ENCODE assay signal across 14 mouse cellular contexts in the genomic region with DNA sequence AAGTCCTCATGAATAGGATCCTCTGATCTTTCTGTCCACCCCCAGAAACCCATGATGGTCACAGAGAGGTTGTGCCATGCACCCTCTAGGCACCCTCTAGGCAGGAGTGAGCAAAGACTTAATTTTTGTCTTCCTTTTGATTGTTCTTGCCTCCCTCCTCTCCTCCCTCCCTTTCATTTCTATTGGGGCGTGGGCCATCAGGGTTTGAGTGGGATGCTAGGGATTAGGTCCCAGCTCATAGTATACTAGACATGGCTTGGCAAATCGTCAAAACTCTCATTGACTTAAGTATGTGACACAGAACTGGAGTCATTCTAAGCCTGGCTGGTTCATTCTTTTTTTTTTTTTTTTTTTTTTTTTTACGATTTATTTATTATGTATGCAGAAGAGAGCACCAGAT.
DNase-seq lines count a peak whose midpoint lies in the region; ATAC-seq and TF ChIP-seq lines count a peak whose summit lies in the region.
"Had no signal": no experiment of that assay in that cellular context is flagged by ENCODE, and none has a peak within 500 bp of the region (broad histone marks: within the 10 kb centered on the region; RNA-seq: fewer than 3 reads in every experiment).

No protein-coding gene starts in this region.

- peak overlapping the region; percentile 89; the same call in 1 of the 2 replicates for H3K27ac ChIP-seq in gastrocnemius, adult 2 months
- H3K27ac ChIP-seq in forebrain, embryonic 15.5 days (replicated peaks): peak overlapping the region; percentile 87
- H3K27ac ChIP-seq in midbrain, embryonic 13.5 days: peak overlapping the region; percentile 92
- H3K27ac ChIP-seq: heart, adult 2 months; limb, embryonic 10.5 days had no signal

- peaks cover 54% of the 10 kb centered on the region for H3K4me1 ChIP-seq in forebrain, embryonic 15.5 days
- peaks cover 74% of the 10 kb centered on the region for H3K4me1 ChIP-seq in midbrain, embryonic 13.5 days (replicated peaks)

- no peaks in the 10 kb centered on the region for H3K36me3 ChIP-seq in forebrain, embryonic 15.5 days
- H3K36me3 ChIP-seq in midbrain, embryonic 13.5 days: no peaks in the 10 kb centered on the region

- ATAC-seq in forebrain, embryonic 15.5 days (replicated peaks): no peak
- ATAC-seq in midbrain, embryonic 13.5 days: peak; percentile 18; the same call in 1 of the 2 replicates

- WGBS in forebrain, embryonic 15.5 days: 30% methylated on average over 3 of the region's 3 CpGs
- 40% methylated on average over 3 of the region's 3 CpGs for WGBS in midbrain, embryonic 13.5 days

- H3K9me3 ChIP-seq in forebrain, embryonic 15.5 days: no peaks in the 10 kb centered on the region
- H3K9me3 ChIP-seq in midbrain, embryonic 13.5 days: no peaks in the 10 kb centered on the region
- H3K9me3 ChIP-seq: limb, embryonic 10.5 days had no signal

- H3K4me2 ChIP-seq in forebrain, embryonic 15.5 days (replicated peaks): peak overlapping the region; percentile 57
- H3K4me2 ChIP-seq in midbrain, embryonic 13.5 days (replicated peaks): peak overlapping the region; percentile 68

- peak overlapping the region; percentile 62 for H3K9ac ChIP-seq in forebrain, embryonic 15.5 days (replicated peaks)
- H3K9ac ChIP-seq in midbrain, embryonic 13.5 days (replicated peaks): peak overlapping the region; percentile 73

- H3K27me3 ChIP-seq in forebrain, embryonic 15.5 days: no peaks in the 10 kb centered on the region
- H3K27me3 ChIP-seq in midbrain, embryonic 13.5 days: no peaks in the 10 kb centered on the region

- intact Hi-C loops in gastrocnemius, adult 2 months (cut with DNase I): no loop called here

- DNase-seq in gastrocnemius, adult 2 months: no peak
- no peak for DNase-seq in gastrocnemius, postnatal 25 days
- peak; percentile 52 for DNase-seq in cerebellum, adult 9-11 months
- no peak for DNase-seq in T-cell, adult 2 months (ENCODE audit: low spot score)
- no peak for DNase-seq in right cerebral cortex, adult 2 months (ENCODE audit: low spot score in 2 of 2)
- no peak for DNase-seq in urinary bladder, postnatal 14 days (ENCODE audit: low spot score)
- DNase-seq: adrenal gland, adult 8-10 months; heart, adult 2 months; kidney, postnatal 25 days; lung, adult 18-20 months; thymus, postnatal 36 days had no signal

- TF ChIP-seq CTCF in gastrocnemius, adult 2 months (IDR thresholded peaks at IDR 0.05): no peak

- H3K4me3 ChIP-seq in gastrocnemius, adult 2 months: no peak overlapping the region
- peak overlapping the region; percentile 45 for H3K4me3 ChIP-seq in forebrain, embryonic 15.5 days
- peak overlapping the region; percentile 44 for H3K4me3 ChIP-seq in midbrain, embryonic 13.5 days (replicated peaks)
- H3K4me3 ChIP-seq: heart, adult 2 months; limb, embryonic 10.5 days had no signal
